Mouse (Mus musculus) R1 (cell line): ENCODE measurements around the gene Kirrel3.

Experiments used
- DNase-seq: peaks from one replicate; pipeline ENCODE4 v3.0.0-alpha.2; 2018; ENCODE audit warnings: low read depth, low spot score

Gene Kirrel3

GRCm38 (mm10) chr9:35024591-35025496, 539.1 kb downstream of the Kirrel3 start:
- DNase-seq, result no peak

- no peak for DNase-seq
Observed at GRCm38 (mm10) chr9:35026311-35026710, 540.6 kb downstream of the Kirrel3 start.

- DNase-seq, result no peak
Observed at GRCm38 (mm10) chr9:35026897-35027311, 541.2 kb downstream of the Kirrel3 start.

- DNase-seq, result no peak
Observed at GRCm38 (mm10) chr9:35027382-35027997, 541.8 kb downstream of the Kirrel3 start.

- DNase-seq, result no peak
Observed at GRCm38 (mm10) chr9:35030823-35031222, 545.1 kb downstream of the Kirrel3 start.

GRCm38 (mm10) chr9:35032457-35032856, 546.8 kb downstream of the Kirrel3 start:
- DNase-seq, result no peak

- DNase-seq, result peak; percentile 32
Observed at GRCm38 (mm10) chr9:35035074-35035473, 549.4 kb downstream of the Kirrel3 start.

- DNase-seq, result no peak
Observed at GRCm38 (mm10) chr9:35038922-35039586, 553.4 kb downstream of the Kirrel3 start.

- DNase-seq, result no peak
Observed at GRCm38 (mm10) chr9:35039846-35040245, 554.2 kb downstream of the Kirrel3 start.

GRCm38 (mm10) chr9:35041493-35041892, 555.8 kb downstream of the Kirrel3 start:
- peak; percentile 82 for DNase-seq

GRCm38 (mm10) chr9:35043619-35044018, 557.9 kb downstream of the Kirrel3 start:
- no peak for DNase-seq

- DNase-seq, result peak; percentile 70
Observed at GRCm38 (mm10) chr9:35044458-35044857, 558.8 kb downstream of the Kirrel3 start.

- DNase-seq, result no peak
Observed at GRCm38 (mm10) chr9:35045031-35045531, 559.4 kb downstream of the Kirrel3 start.

GRCm38 (mm10) chr9:35045756-35046155, 560.1 kb downstream of the Kirrel3 start:
- DNase-seq, result no peak

- no peak for DNase-seq
Observed at GRCm38 (mm10) chr9:35048449-35048848, 562.8 kb downstream of the Kirrel3 start.

- no peak for DNase-seq
Observed at GRCm38 (mm10) chr9:35049891-35050527, 564.3 kb downstream of the Kirrel3 start.

- DNase-seq, result no peak
Observed at GRCm38 (mm10) chr9:35050701-35051454, 565.2 kb downstream of the Kirrel3 start.

GRCm38 (mm10) chr9:35051666-35052065, 566.0 kb downstream of the Kirrel3 start:
- no peak for DNase-seq

- DNase-seq, result no peak
Observed at GRCm38 (mm10) chr9:35052671-35053070, 567.0 kb downstream of the Kirrel3 start.

GRCm38 (mm10) chr9:35053081-35053480, 567.4 kb downstream of the Kirrel3 start:
- no peak for DNase-seq

GRCm38 (mm10) chr9:35053669-35054068, 568.0 kb downstream of the Kirrel3 start:
- DNase-seq, result peak; percentile 24
